Mouse (Mus musculus): ENCODE measurements around the gene Pdzrn3. TPM values are rescaled to one million over a fixed set of nuclear protein-coding genes. Genes with fewer than 3 reads are reported as not detected.

Gene Pdzrn3
- polyA plus RNA-seq, 1 experiment: 1.9 TPM

GRCm38 (mm10) chr6:101266787-101267186, 110.9 kb downstream of the Pdzrn3 start:
- H3K27ac ChIP-seq (ENCODE audit: insufficient read depth, low read length): no peak overlapping the region
- H3K4me3 ChIP-seq (replicated peaks; ENCODE audit: insufficient read depth, low read depth, low read length): no peak overlapping the region
- peak; percentile 17 to 25 for DNase-seq
- TF ChIP-seq CTCF (IDR thresholded peaks at IDR 0.05; ENCODE audit: borderline replicate concordance, insufficient read depth, low read depth, low read length) (peak; percentile 39; the same call in 1 of the 2 replicates), POLR2A (IDR thresholded peaks at IDR 0.05; ENCODE audit: borderline replicate concordance, insufficient read depth, low read length) (no peak)
- 47% methylated on average over 1 of the region's 1 CpGs for WGBS
- no peaks in the 10 kb centered on the region for H3K27me3 ChIP-seq (ENCODE audit: control insufficient read depth, insufficient read depth, low read length)
- H3K4me1 ChIP-seq (ENCODE audit: control insufficient read depth, insufficient read depth, low read length): no peaks in the 10 kb centered on the region

GRCm38 (mm10) chr6:101263544-101263943, 114.2 kb downstream of the Pdzrn3 start:
- no peak for TF ChIP-seq CTCF (IDR thresholded peaks at IDR 0.05; ENCODE audit: borderline replicate concordance, insufficient read depth, low read depth, low read length)
- no peak for TF ChIP-seq POLR2A (IDR thresholded peaks at IDR 0.05; ENCODE audit: borderline replicate concordance, insufficient read depth, low read length)
- no peak overlapping the region for H3K4me3 ChIP-seq (replicated peaks; ENCODE audit: insufficient read depth, low read depth, low read length)
- WGBS: 35% methylated on average over 4 of the region's 4 CpGs
- DNase-seq: no peak
- H3K27me3 ChIP-seq (ENCODE audit: control insufficient read depth, insufficient read depth, low read length): no peaks in the 10 kb centered on the region
- no peaks in the 10 kb centered on the region for H3K4me1 ChIP-seq (ENCODE audit: control insufficient read depth, insufficient read depth, low read length)
- H3K27ac ChIP-seq (ENCODE audit: insufficient read depth, low read length): no peak overlapping the region

GRCm38 (mm10) chr6:101261513-101261912, 116.2 kb downstream of the Pdzrn3 start:
- Histone ChIP-seq H3K27ac (ENCODE audit: insufficient read depth, low read length) (no peak overlapping the region), H3K27me3 (ENCODE audit: control insufficient read depth, insufficient read depth, low read length) (no peaks in the 10 kb centered on the region), H3K4me1 (ENCODE audit: control insufficient read depth, insufficient read depth, low read length) (no peaks in the 10 kb centered on the region), H3K4me3 (replicated peaks; ENCODE audit: insufficient read depth, low read depth, low read length) (no peak overlapping the region)
- peak in 1 of 2 experiments; percentile 23 for DNase-seq
- WGBS: 3% methylated on average over 4 of the region's 4 CpGs
- peak; percentile 37; the same call in 1 of the 2 replicates for TF ChIP-seq CTCF (IDR thresholded peaks at IDR 0.05; ENCODE audit: borderline replicate concordance, insufficient read depth, low read depth, low read length)
- TF ChIP-seq POLR2A (IDR thresholded peaks at IDR 0.05; ENCODE audit: borderline replicate concordance, insufficient read depth, low read length): no peak

- TF ChIP-seq POLR2A (IDR thresholded peaks at IDR 0.05; ENCODE audit: borderline replicate concordance, insufficient read depth, low read length): no peak
- TF ChIP-seq CTCF (IDR thresholded peaks at IDR 0.05; ENCODE audit: borderline replicate concordance, insufficient read depth, low read depth, low read length): no peak
- DNase-seq: no peak
- WGBS: 10% methylated on average over 5 of the region's 5 CpGs
- H3K4me1 ChIP-seq (ENCODE audit: control insufficient read depth, insufficient read depth, low read length): no peaks in the 10 kb centered on the region
- H3K27me3 ChIP-seq (ENCODE audit: control insufficient read depth, insufficient read depth, low read length): no peaks in the 10 kb centered on the region
- no peak overlapping the region for H3K4me3 ChIP-seq (replicated peaks; ENCODE audit: insufficient read depth, low read depth, low read length)
- no peak overlapping the region for H3K27ac ChIP-seq (ENCODE audit: insufficient read depth, low read length)
These were observed 118.3 kb downstream of the Pdzrn3 start for GRCm38 (mm10) chr6:101259411-101259810.

- WGBS: 93% methylated on average over 6 of the region's 6 CpGs
- H3K4me3 ChIP-seq (replicated peaks; ENCODE audit: insufficient read depth, low read depth, low read length): no peak overlapping the region
- no peak for TF ChIP-seq CTCF (IDR thresholded peaks at IDR 0.05; ENCODE audit: borderline replicate concordance, insufficient read depth, low read depth, low read length)
- H3K27me3 ChIP-seq (ENCODE audit: control insufficient read depth, insufficient read depth, low read length): no peaks in the 10 kb centered on the region
- DNase-seq: no peak
- no peak overlapping the region for H3K27ac ChIP-seq (ENCODE audit: insufficient read depth, low read length)
- no peaks in the 10 kb centered on the region for H3K4me1 ChIP-seq (ENCODE audit: control insufficient read depth, insufficient read depth, low read length)
These were observed 120.3 kb downstream of the Pdzrn3 start for GRCm38 (mm10) chr6:101257418-101257817.

- DNase-seq: no peak
- H3K4me1 ChIP-seq (ENCODE audit: control insufficient read depth, insufficient read depth, low read length): no peaks in the 10 kb centered on the region
- 75% methylated on average over 4 of the region's 4 CpGs for WGBS
- TF ChIP-seq CTCF (IDR thresholded peaks at IDR 0.05; ENCODE audit: borderline replicate concordance, insufficient read depth, low read depth, low read length): no peak
- TF ChIP-seq POLR2A (IDR thresholded peaks at IDR 0.05; ENCODE audit: borderline replicate concordance, insufficient read depth, low read length): no peak
- no peak overlapping the region for H3K4me3 ChIP-seq (replicated peaks; ENCODE audit: insufficient read depth, low read depth, low read length)
- no peaks in the 10 kb centered on the region for H3K27me3 ChIP-seq (ENCODE audit: control insufficient read depth, insufficient read depth, low read length)
- H3K27ac ChIP-seq (ENCODE audit: insufficient read depth, low read length): no peak overlapping the region
These were observed 123.0 kb downstream of the Pdzrn3 start for GRCm38 (mm10) chr6:101254652-101255051.

- Histone ChIP-seq H3K27ac (ENCODE audit: insufficient read depth, low read length) (no peak overlapping the region), H3K4me3 (replicated peaks; ENCODE audit: insufficient read depth, low read depth, low read length) (no peak overlapping the region), H3K4me1 (ENCODE audit: control insufficient read depth, insufficient read depth, low read length) (no peaks in the 10 kb centered on the region), H3K27me3 (ENCODE audit: control insufficient read depth, insufficient read depth, low read length) (no peaks in the 10 kb centered on the region)
- TF ChIP-seq POLR2A (IDR thresholded peaks at IDR 0.05; ENCODE audit: borderline replicate concordance, insufficient read depth, low read length) (no peak), CTCF (IDR thresholded peaks at IDR 0.05; ENCODE audit: borderline replicate concordance, insufficient read depth, low read depth, low read length) (no peak)
- DNase-seq: no peak
- 48% methylated on average over 12 of the region's 12 CpGs for whole genome bisulfite sequencing
These were observed 125.6 kb downstream of the Pdzrn3 start for GRCm38 (mm10) chr6:101251916-101252603.

- Histone ChIP-seq H3K4me3 (replicated peaks; ENCODE audit: insufficient read depth, low read depth, low read length) (no peak overlapping the region), H3K27ac (ENCODE audit: insufficient read depth, low read length) (no peak overlapping the region), H3K27me3 (ENCODE audit: control insufficient read depth, insufficient read depth, low read length) (no peaks in the 10 kb centered on the region), H3K4me1 (ENCODE audit: control insufficient read depth, insufficient read depth, low read length) (no peaks in the 10 kb centered on the region)
- no peak for DNase-seq
- 70% methylated on average over 5 of the region's 5 CpGs for WGBS
- TF ChIP-seq POLR2A (IDR thresholded peaks at IDR 0.05; ENCODE audit: borderline replicate concordance, insufficient read depth, low read length): no peak
These were observed 126.5 kb downstream of the Pdzrn3 start for GRCm38 (mm10) chr6:101251160-101251559.
